Mouse (Mus musculus): ENCODE measurements at regions not wholly inside any gene's neighbourhood (a gene's known extent, or its start where the extent isn't known, plus 50 kb on each side); places are given as distances from the start of the nearest gene placed in this dataset.
A peak's percentile ranks its signal among the peaks of the same experiment; 100 is the strongest.
"Not testable (repeated sequence)": the region's sequence is repeated elsewhere in the genome, so short reads cannot be mapped to it uniquely, and the experiment has no call there.

DNA sequence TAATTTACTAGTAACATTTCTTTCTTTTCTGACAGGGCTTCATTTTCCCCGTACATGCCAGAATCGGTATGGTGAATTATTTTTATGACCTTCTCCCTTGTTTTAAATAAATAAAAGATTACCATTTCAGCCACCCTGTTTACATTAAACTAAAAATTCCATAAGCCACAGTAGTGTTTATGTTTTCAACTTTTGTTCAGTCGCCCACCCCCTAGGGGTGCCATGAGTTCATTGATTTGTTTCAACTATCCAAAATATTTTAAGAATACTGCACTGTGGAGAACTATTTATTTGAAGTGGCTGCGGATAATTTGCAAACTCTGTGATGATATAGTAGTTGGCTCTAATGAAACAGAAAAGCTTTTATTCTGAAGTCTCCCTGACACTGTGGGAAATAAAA is 132.9 kb downstream of the Tfec start:
- no peak for DNase-seq (ENCODE audit: inconsistent ontology term)

DNA sequence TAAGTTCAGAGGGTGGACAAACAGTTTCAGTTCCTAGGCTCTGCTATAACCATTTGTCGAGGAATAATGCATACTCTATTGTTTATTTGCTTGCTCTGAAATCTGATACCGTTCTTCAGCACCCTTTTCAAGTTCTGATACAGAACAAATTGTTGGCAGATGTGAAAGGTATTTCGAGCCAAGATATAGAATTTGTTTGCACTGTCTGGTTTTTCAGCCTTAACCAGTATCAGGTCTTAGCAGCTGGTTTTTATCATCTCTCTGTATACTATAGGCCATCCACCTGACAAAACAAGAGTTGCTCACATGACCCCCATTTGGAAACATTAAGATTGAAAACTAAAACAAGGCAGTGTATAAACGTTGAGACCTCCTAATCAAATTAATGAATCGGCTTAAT is 133.5 kb downstream of the Tfec start:
- no peak for DNase-seq (ENCODE audit: inconsistent ontology term)

DNA sequence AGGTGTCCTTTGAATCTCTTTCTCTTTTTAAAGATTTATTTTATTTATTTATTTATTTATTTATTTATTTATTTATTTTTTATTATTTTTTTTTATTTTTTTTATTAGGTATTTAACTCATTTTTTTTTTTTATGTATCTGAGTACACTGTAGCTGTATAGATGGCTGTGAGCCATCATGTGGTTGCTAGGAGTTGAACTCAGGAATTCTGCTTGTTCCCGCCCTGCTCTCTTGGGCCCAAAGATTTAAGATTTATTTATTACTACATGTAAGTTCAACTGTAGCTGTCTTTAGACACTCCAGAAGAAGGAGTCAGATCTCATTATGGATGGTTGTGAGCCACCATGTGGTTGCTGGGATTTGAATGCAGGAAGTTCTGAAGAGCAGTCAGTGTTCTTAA is 143.2 kb downstream of the Tfec start:
- DNase-seq (ENCODE audit: inconsistent ontology term): not testable (repeated sequence)

DNA sequence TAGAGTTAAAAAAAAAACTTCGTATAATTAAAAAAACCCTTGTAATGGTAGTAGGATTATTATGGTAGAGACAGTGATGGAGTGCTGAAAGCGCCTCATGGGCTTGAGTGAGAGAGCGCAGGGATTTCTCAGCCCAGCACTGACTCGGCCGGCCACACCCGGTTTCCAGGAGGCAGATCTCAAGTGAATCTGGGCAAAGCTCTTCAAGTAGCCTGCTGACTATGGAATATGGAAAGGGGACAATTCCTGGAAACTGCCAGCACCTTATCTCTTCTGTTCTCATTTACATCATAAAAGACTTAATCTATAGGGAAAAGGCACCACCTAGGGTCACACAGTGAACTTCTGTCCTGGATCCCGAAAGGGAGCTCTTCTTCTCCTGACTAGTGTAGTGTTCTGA is 165.1 kb downstream of the Tfec start:
- no peak for DNase-seq (ENCODE audit: inconsistent ontology term)

DNA sequence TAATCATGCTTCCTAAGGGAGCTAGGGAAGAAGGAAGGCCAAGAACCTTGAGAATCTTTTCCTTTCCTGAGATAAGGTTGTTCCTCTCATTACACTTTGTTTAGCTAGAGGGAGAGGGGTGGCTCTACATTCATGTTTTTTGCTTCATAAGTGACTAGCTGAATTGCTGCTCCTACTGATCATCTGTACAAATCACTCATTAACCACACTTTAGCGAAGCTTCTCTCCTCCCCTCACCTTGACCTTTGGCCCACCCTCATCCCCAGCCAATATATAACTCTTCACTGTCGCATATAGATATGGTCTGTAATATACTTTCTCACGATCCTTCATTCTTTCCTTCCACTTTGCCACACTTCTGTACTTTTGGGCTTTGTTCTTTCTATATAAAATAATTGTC is 166.1 kb downstream of the Tfec start:
- no peak for DNase-seq (ENCODE audit: inconsistent ontology term)

DNA sequence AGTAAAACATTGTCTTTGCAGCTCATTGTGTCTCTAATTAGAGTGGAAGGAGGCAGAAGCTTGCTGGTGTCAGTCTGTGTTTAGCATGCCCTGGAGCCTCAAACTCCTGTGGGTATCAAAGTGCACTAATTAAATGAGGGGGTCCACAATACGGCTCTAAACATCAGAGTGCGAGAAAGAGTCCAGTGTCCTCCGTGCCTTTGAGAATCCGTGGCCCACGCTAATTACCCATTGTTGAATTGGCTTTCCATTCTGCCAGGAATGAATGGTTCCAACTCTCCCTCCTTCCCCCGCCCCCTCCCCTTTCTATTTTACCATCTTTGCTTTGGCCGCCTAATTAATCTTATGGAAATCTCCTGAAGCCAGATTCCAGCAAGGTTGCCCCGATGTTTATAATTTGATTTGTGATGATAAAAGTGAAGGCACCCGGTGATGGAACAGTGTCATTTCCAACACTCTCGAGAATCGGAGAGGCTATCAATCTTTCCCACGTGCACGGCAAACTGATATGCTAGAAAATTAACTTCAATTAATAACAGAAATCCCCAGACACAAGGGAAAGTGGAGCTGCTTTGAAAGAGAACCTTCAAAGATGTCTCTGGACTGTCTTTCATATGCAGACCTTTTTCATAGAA is 170.9 kb downstream of the Tfec start:
- DNase-seq (ENCODE audit: inconsistent ontology term): peak; percentile 72

DNA sequence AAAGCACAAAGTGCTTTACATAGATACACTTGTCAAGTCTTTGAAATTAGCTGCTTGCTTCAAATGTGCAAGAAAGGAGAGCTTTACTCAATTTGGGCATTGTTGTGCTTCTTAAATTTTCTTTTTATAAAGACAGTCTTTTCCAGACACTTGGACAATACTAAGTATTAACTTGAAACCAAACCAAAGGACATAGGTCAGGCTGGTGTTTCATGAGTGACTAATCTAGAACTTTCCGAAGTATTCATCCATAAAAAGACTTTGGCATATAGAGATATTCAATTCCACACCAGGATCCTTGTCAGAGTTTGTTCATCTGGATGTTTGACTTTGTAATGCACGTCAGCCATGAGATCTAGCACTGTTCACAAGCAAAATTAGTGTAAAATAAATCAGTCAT is 173.0 kb downstream of the Tfec start:
- no peak for DNase-seq (ENCODE audit: inconsistent ontology term)

DNA sequence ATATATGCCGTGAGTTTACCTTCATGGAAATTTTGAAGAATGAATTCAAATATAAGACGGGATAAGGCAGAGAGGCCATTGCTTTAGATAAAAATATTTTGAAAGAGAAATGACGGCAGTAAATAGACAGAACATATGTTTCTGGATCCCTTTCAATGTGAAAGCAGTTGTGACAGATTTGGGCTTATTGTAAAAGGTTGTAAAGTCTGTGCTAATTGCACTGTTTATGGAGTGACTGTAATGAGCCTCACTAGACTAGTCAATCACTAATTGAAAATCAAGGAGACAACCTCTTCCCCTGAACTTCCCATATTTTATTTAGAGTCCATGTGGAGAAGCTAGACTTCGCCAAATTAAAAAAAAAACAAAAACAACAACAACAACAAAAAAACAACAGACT is 193.7 kb downstream of the Tfec start:
- no peak for DNase-seq (ENCODE audit: inconsistent ontology term)

DNA sequence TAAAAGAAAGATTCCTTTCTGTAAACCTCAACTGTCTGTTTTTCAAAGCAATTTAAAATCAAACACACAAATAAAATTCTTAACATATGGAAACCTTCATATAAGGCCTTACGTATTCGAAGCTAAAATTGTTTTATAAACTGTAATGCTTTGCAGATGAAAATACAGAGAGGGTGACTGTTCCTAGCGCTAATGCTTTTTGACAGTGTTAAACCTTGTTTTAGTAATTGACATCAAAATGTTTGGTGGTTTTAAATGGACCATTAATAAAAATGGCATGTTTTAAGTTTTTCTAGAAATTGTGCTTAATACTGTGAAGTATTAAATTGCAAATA is 194.9 kb downstream of the Tfec start:
- DNase-seq (ENCODE audit: inconsistent ontology term): no peak

DNA sequence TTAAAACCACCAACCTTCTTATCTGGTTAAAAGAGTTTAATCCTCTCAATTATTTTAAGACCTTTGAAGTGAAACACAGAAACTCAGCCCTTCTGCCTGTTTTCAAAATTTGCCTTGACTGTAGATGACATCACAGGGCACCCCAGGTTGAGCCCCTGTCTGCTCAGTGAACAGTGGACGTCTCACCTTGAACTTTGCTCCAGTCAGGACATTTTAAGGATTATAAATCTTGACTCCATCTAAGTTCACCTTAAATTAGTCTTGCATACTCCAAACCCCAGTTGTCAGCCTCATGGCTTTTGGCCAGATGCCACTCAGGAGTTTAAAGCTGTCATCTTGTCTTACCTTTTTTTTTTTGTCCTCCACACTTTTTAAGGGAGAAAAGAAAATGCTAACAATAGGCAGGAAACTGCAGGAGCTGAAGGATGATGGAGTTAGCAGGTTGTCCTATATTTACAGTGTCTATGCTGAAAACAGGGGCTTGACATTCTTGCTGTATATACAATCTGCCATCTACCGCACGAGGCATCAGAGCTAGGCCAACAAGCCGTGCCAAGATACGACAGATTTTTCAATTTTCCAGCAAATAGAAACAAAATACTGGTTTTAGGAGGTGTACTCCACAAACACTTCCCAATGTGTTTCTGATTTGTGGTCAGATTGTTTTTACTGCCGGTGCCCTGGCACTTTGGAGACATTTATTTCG is 195.4 kb downstream of the Tfec start:
- DNase-seq (ENCODE audit: inconsistent ontology term): no peak

DNA sequence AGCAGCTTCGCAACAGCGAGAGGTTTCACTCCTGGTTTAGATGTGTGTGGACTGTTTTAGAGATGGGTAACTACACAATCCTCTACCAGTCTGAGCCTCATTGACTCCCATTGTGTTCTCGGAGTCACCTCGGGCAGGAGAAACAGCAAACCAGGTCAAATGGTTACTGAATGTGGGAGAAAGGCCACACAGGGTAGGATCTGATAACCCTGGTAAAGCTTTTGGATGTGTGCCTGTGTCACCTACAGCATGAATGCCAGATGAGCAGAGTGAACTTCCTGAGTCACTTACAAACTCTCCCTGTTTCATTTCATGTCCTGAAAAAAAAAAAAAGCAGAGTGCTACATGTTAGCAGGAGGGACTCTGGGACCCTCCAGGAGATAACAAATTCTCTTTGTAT is 201.0 kb downstream of the Tfec start:
- no peak for DNase-seq (ENCODE audit: inconsistent ontology term)

DNA sequence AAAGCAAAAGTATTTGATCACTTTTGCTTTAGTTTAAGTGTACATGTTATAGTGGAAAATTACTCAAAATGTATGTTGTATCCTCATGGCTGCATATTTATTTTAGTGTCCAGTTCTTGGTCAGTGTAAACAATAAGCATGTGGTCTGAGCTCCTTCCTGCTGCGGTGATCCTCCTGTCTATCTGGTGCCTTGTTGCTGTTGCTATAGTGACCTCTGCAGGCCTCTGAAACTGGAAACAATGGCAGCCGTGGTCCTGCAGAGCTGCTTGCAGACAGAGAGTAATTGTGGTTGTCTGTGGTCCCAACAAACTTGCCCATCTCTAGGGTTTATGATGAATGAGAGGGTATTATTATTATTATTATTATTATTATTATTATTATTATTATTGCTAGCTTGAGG is 230.2 kb downstream of the Tfec start:
- DNase-seq (ENCODE audit: inconsistent ontology term): peak; percentile 13

DNA sequence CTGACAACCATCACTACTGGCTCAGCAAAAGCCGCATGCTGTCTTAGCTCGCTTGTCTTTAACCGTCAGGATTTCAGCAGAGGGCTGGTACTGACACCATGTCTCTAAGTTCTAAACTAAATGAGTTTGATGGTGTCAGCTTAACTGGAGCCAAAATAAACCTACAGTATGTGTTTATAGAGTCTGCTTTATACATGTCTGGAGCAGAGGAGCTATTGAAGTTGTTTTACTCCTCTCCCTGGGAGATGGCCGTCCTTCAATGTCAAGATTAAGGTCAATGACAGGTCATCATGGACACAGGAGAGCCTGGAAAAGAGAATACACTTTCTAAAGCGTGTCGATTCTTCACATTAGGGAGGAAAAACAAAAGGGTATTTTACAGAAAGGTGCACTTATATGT is 231.0 kb downstream of the Tfec start:
- no peak for DNase-seq (ENCODE audit: inconsistent ontology term)

DNA sequence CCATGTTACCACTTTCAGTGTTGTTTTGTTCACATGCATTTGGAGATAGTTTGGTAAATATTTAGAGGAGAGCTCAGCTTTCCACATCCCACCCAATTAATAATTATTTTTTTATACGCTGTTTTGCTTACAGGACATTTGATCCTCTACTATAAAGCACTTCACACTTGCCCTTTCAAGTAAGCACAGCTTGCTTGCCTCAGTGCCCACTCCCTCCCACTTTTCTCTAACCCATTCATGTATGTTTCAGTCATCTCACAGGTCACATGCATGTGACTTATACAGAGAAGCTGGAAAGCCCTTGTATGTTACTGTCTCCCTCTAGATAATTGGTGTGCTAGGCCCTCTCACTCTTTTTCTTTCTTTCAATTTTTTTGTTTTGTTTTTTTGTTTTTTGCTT is 252.0 kb downstream of the Tfec start:
- no peak for DNase-seq (ENCODE audit: inconsistent ontology term)

DNA sequence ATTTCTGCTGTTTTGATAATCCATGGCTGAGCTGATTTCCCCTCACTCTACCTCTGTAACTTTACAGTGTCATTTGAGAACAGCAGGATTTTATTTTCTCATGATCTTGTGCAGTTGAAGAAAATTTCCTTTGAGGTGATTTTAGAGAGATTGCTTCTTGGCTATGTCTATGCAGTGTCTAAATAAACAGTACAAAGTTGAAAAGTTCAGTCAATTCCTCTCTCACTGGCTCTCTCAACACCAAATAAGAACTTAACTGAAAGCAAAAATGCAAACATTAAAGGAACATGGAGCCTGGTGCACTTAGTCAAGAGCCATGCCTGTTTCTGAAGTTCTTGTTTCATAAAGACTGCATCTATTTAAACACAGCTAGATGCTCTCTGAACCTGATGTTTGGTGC is 254.7 kb downstream of the Tfec start:
- DNase-seq (ENCODE audit: inconsistent ontology term): no peak

DNA sequence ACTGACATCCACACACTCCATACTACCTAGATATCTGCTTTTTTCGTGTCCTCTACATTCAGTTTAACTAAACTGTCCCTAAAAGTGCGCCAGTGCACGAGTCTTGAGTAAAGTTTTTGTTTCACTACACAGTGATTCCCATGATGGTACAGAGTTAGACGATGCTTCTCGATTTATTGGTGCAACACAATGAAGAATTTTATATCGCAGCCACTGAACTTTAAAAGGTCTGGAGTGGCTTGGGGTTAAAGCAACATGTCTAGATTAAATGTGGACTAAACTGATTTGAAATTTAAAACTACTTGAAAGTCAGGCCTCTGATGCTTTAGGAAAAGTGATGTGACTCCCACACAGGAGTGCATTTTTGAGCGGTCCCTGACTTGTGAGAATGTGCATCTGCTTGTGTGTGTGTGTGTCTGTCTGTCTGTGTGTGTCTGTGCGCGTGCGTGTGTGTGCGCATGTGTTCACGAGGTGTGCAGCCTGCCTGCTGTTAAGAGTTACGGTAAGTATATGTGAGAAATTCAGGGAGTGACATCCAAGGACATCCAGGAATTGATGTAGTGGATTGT is 261.4 kb downstream of the Tfec start:
- DNase-seq (ENCODE audit: inconsistent ontology term): no peak

DNA sequence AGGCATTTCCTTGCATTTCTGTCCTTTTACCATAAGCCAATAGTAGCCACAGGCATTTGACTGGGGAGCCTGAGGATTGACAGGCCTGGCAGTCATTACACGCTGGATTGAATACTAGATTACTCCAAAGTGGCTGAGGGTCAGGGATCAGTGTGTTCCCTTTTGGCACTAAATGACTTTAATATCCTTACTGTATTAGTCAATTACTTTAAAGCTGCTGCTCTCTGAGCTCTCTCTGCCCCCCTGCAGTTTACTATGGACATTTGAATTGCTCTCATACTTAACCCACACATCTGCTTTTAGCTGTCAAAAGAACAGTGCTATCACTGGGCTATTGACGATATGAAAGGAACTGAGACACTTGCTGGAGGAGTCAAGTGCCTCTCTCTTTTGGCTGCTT is 262.1 kb downstream of the Tfec start:
- DNase-seq (ENCODE audit: inconsistent ontology term): no peak

DNA sequence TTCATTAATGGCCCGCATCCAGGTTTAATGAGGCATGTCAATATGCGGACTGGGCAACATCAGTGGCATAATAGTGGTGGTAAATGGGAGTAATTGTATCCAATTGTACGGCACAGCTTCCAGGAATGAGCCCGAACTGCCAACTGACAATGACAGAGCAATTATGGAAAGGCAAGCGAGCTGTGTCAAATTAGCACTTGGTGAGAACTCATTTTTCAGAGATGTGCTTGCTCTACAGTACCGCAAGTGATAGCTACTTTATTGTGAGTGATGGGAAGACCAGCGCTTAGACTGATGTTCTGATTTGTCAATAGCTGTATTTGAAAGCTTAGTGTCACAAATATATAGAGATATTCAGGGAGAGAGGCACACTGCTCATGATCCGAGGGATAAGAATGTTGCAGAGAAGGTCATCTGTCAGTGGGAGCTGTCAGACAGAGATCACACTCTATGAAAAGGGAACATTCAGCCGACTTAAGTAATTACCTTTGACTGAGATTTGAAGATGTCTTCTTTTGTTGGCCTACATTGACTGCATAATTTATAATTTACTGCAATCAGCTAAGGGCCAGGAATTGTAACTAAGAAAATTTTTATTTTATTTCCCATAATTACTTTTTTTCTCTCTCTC is 290.7 kb downstream of the Tfec start:
- DNase-seq (ENCODE audit: inconsistent ontology term): peak; percentile 95

DNA sequence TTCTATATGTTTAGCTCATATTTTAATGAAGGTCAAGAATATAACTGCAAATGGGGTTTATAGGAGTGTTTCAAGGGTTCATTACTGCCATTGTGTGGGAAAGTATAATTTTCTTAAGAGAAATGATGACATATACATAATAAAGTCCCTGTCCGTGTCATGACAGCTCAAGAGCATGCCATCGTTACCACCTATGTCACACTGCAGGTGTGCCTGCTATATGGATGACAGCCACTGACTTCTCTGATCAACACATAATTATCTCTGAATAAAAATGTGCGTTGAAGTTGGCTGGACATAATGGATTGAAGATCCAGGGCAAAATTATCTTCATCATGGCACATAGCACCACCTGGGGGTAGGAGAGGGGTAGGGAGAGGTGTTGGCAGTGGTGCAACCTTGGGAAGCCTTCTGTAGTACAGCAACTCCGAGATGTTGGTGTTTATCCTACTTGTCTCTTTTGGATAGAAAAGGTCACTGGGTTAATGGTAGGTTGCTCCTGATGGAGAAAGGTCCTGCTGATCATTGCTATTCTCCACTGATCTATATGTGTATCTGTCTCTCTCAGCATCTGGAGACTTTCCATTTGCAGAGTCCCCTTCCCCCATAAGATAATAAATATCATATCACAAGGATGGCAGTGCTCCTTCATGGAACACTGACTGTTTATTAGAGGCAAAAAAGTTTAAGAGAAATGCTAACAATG is 291.4 kb downstream of the Tfec start:
- no peak for DNase-seq (ENCODE audit: inconsistent ontology term)

DNA sequence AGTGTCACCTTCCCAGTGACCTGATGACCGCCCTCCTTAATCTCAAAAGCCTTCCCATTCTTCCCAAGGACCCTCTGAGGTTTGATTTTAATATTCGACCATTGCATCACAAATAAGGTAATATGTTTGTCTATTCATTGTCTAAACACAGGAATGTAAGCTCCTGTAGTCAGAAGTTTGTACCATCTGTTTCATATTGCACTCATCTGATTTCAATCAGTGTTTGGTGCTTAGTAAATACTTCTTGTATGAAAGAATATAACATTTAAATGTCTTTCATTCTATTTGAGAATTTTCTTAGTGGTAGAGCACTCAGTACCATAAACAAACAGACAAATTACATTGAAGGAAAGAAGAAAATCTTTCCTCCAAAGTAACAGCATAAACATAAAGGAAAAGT is 305.8 kb downstream of the Tfec start:
- DNase-seq (ENCODE audit: inconsistent ontology term): no peak

DNA sequence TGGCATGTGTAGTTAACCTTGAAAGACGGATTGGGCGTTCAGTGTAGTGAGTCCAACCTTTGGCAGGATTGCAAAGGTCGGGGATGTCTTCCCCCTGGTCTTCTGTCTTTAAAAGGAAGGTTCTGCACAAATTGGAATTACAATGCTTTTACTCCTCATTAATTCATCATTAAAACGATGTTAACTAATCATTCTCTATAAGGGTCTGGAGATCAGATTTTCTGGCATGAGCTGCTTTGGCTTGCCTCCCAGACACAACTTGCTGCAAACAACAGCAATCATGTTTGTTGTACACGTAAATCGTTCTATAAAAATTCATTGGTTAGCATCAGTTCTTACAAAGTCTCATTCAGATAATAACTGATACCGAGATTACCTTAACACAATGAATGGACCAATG is 315.9 kb downstream of the Tfec start:
- peak; percentile 9 for DNase-seq (ENCODE audit: inconsistent ontology term)

DNA sequence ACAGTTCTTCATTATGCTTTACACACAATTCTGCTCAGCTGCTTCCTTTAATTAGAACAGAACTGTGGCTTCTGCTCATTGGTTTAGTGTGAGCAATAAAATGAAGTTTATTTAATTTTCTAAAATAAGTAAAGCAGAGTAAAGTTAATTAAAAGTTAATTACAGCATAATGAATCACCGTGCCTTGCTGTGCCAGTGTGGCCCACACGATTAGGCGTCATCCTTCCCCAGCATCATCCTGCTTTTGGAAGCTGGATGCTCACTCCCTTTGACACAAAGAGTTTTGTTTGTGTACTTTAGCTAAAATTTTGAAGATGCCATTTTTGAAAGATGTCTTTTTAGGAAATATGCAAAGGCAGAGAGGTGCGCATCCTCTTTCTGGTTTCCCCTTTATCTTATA is 316.4 kb downstream of the Tfec start:
- DNase-seq (ENCODE audit: inconsistent ontology term): peak; percentile 48

DNA sequence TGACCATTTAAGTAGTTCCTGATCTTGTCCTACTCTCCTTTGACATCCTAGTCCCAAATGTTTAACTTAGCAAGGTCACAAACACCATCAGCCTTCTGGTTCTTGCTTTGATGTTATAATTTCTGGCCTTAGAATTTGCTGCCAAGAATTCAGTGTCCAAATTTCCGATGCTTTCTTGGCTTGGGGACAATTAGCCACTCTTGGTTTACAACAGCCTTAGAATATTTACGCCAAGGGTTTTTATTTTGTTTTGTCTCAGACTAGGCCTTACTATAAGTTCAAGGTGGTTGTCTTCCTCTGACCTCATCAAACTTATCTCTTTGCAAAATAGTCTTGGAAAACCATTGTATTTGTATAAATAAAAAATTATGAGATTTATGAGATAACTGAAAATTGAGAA is 322.4 kb downstream of the Tfec start:
- no peak for DNase-seq (ENCODE audit: inconsistent ontology term)

Measured in Muller cell, postnatal 12 days (primary cell).